Mouse (Mus musculus) MN1 (cell line): ENCODE data around the gene Srms.
A peak's percentile ranks its signal among the peaks of the same experiment; 100 is the strongest.
"Not testable (repeated sequence)": the region's sequence is repeated elsewhere in the genome, so short reads cannot be mapped to it uniquely, and the experiment has no call there.

Experiments used
- DNase-seq: peaks from one replicate; pipeline ENCODE4 v3.0.0-alpha.2; 2016; ENCODE audit warnings: low spot score

Srms gene

DNA sequence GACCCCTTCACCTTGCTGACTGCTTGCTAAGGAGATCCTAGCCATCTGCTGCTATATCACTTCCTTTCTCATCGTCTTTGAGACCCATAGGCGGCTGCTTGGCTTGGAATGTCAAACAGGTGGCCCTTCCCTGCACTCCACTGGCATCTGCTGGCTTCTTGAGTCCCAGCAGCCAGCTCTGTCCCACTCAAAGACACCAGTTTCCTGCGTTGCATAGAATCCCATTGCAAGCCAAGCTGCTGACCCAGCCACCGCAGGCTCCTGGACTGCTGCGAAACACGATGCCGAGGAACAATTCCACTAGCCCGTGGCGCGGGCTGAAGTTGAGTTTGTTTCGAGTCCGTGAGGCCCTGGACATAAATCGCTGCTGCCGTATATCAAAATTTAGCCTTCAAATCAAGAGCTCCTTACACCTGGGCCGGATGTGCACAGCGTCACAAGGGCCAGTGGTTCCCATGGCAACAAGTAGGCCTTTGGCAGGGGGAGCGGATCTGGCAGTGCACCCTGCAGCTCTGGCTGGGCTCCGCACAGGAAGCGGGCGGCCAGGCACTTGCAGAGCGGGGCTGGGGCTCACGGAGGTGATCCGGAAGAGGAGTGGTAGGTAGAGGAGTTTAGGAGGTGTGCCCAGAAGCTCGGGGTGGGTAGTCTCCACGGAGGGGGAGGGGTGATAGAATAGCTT is 6.7 kb upstream of the Srms start, which contains the start of gene Fndc11:
Gene Fndc11 (plus strand): TSS at position 476 of the 679 bp plus-strand sequence.
- peak; percentile 92 for DNase-seq

DNA sequence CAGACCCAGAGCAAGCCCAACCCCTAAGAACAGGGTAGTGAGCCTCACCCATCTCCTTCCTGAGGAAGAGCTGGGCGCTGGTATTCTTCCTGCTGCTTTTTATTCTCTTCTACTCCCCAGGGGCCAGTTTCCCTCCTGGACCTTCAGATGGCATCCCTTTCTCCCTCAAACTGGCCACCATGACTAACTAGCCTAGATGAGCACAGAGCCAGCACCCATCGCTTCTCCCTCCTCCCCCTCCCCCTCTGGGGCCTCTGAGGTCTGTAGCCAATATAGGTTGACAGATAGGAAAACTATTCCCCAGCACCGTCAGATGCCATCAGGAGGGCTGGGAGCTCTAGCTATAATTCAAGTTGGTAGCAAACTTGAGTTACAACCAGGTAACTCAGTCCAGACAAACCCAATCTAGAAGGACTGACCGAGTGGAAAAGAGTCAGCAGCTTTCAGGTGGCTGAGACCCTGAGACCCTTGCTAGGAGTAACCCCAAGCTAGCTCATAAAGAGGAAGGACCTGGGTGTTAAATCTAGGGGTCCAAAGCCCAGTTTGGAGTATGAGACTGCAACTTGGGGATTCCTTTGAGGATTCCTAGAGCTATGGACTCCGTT is 6.0 kb upstream of the Srms start:
- peak; percentile 32 for DNase-seq

DNA sequence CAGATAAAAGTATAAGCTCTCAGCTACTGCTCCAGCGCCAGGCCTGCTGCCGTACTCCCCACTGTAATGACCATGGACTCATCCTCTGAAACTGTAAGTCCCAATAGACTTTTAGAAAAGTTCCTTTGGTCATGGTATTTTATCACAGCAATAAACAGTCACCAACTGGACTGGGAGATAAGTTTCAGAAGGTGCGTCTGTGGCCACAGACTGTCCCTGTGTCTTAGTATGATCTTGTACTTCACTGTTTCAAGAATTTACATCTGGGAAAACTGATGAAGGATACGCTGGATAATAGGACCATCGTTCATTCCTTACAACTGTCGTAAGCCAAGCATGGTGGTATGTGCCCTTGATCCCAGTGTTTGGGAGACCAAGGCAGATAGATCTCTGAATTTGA is 3.1 kb upstream of the Srms start:
- DNase-seq, result no peak

DNA sequence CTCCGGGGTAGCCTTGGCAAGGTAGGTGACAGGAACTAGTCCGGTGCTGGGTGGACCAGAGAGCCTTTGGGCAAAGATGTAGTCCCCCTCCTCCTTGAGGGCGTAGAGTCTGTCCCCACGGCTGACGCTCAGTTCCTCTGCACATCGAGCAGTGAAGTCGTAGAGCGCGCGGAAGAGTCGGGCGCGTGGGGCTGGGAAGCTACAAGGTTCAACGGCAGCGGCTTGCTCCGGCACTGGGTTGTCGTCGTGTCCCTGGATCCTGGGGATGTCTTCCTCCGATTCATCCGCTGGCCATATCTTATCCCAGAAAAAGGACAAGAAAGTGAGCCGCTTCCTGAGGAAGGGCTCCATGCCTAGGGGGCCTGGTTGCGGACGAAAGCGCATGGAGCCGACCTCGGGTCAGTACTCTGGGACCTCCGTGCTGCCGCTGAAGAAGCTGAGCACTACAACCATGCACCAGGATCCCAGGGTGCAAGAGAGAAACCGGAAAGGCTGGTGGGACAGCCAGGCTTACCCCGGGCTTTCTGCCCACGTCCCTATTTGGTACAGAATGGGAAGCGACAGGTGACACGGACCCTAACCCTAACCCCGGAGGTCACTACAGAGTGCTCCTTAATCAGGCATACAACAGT is 480 bp downstream of the Srms start:
- no peak for DNase-seq

DNA sequence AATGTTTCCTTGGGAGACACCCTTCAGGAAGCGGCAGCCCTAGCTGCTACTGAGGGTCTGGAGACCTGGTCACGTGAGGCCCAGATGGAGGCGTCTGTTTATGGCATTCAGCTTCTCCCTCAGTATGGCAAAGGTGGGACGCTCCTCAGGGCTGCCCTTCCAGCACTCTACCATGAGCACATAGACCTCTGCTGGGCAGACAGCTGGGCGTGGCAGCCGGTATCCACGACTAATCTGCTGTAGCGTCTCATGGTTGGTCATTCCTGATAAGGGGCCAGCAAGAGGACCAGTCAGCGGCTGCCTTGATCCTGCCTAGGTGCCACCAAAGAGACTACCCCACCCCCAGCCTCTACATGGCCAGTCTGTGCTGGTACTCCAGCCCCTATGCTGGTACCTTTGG is 6.9 kb downstream of the Srms start:
- DNase-seq, result no peak

DNA sequence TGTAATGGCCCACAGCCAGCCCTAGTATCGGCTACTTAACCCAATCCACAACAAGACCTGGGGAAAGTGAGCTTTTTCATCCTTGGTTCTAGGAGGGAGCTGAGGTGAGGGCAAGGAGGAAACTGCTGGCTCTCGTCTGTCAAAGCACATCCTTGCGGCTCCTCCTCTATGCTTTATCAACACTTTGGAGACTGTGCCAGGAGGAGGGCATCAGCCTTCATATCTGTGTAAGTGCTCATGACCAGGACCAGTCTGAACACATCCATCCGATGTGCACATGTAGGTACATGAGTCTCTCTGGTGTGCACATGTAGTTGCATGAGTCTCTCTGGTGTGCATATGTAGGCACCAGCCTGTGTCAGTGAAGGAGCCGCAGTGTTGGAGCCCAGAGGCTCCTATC is 7.3 kb downstream of the Srms start:
- no peak for DNase-seq

DNA sequence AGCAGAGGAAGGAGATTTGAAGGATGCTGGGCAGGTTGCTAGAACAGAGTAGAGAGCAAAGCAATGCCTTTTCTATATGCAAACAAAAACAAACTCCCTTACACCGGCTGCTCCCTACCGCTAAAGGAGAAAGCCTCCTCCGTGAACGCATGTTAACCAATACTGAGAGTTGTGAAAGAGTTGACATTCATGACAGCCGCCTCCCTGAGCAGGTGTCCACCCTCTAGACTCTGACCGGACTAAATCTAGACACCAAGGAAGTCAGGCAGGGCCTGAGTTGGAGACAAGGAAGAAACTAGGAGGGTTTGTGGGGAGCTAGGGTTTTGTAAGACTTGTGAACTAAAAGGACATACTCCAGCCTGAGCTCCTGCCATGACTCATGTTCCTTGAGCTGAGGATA is 10.1 kb downstream of the Srms start:
- no peak for DNase-seq

DNA sequence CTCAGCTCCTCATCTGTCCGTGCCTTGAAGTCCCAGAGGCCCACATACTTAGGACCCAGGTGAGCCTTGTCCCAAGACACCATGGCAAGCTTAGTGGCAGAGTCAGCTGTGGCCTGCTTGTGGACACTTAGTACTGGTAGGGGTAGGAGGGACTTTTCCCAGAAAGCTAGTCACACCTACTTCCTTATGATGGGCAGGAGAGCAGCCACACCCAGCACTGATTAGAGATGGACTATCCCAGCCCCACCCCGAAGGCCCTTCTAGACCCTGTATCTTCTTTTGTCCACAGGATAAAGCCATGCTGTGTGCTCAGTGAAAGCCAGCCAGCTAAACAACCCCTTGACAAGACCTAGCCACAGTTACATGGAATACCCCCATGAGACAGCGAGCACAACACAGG is 10.6 kb downstream of the Srms start, which contains the start of gene Ptk6:
Gene Ptk6 (minus strand): TSS at position 368 of the 400 bp plus-strand sequence.
- DNase-seq, result no peak

DNA sequence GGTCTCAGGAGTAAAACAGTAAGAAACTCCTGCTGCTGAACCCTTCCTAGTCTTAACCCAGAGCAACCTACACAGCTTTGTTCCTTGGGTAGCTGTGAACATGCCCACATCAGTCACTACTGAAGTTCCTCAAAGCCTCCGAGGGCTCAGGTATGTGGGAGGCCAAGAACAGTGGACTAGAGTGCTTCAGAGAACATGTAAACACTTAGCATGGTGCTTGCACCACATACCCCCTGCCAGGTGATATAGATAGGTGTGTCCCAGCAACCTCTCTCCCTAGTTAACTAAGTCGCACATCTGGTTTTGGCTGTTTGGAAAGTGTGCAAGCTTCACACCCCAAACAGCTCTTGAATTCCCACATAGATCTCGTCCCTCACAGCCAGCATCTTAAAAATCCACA is 11.4 kb downstream of the Srms start:
- no peak for DNase-seq

DNA sequence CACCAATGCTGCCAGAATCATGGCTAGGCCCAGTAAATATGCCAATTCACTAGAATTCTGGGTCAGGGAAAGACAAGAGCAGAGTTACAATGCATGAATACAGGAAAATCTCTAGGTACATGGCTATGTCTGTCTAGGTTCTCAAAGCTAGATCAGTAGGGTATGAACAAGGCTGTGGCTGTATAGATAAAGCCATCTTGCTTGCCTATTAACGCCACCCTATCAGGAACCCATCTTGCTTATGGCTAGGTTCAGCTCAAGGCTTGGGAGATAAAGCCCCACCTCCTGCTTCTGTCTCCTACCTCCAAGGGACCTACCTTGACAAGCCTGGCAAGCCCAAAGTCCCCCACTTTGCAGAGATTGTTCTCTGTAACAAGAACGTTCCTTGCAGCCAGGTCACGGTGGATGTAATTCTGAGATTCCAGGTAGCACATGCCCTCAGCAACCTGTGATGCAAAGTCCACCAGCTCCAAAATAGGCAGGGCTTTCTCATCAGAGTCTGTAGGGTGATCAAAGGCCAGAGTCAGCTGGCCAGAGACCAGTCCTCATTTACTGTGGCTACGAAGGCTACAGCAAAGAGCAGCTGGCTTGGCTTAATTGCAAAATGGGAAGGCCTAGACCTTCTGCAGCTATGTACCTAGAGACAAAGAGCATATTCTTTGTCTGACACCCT is 16.2 kb downstream of the Srms start:
- no peak for DNase-seq

DNA sequence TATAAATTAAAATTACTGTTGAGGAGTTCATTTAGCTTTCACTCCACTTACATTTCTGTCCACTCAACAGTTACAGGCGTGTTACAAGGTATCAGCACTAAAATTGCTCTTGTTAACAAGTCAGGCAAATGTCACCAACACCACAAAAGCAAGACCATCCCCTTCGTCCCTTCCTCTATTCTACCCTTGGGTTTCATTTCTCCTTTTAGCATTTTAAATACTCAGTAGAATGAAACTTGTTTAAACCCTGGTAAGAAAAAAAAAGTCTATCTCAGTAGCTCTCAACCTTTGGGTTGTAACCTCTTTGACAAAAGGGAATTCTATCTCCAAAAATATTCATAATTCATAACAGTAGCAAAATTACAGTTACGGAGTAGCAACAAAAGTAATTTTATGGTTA is 19.9 kb downstream of the Srms start:
- no peak for DNase-seq

DNA sequence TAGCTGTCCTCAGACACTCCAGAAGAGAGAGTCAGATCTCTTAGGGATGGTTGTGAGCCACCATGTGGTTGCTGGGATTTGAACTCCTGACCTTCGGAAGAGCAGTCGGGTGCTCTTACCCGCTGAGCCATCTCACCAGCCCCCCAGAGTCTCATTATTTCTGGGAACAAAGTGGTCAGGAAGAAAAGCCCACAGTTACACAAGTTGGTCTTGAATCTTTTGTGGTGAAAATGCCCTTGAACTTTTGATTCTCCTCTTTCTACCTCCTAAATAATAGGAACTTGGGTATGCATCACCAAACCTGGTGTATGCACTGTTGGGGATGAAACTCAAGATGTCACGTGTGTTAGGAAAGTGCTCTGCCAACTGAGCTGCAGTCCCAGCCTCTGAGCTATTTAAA is 21.0 kb downstream of the Srms start:
- DNase-seq, result no peak

DNA sequence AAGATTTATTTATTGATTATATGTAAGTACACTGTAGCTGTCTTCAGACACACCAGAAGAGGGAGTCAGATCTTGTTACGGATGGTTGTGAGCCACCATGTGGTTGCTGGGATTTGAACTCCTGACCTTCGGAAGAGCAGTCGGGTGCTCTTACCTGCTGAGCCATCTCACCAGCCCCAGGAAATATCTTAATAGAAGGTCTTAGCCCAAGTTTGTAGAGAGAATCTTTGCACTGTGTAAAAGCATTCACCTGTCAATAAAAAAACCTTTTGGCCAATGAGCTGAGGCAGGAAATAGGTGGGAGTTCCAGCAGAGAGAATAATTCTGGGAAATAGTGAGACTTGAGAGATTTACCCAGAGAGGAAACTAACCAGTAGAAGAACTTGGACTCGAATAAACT is 21.6 kb downstream of the Srms start:
- not testable (repeated sequence) for DNase-seq

DNA sequence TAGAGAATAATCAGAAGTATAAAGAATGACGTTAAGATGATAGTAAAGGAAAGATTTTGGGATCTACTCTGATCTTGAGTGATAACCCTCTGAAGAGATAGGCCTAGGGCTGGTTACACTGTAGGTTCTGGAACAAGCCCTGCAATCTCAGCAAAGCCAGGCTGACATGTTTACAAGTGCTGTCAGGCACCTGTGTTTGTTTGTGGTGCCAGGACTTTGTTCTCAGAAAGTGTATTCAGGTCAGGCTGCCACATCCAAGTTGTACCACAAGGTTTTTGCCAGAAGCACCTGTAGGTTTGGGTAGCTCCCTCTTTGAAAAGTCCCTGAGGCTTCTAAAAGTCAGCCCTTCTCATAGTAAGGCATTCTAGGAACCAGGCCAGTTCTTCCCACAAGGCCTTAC is 23.7 kb downstream of the Srms start:
- DNase-seq, result no peak

DNA sequence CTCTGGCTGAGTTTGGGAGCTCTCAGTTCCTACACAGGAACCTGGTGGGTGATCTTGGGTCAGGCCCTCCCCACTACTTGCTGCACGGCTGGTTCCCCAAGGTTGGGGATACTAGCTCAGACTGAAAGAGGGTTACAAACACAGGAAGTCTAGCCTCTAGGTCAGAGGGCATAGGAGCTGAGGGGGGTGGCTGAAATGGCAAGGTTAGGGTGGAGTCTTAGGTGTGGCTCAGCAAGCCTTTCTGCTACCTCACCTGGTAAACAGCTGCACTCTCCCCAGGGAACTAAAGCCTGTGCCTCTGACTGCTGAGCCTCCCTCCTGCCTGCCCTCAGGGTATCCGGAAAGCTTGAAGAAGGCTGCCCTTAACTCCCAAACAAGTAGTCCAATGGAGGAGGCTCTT is 24.3 kb downstream of the Srms start:
- DNase-seq, result no peak

DNA sequence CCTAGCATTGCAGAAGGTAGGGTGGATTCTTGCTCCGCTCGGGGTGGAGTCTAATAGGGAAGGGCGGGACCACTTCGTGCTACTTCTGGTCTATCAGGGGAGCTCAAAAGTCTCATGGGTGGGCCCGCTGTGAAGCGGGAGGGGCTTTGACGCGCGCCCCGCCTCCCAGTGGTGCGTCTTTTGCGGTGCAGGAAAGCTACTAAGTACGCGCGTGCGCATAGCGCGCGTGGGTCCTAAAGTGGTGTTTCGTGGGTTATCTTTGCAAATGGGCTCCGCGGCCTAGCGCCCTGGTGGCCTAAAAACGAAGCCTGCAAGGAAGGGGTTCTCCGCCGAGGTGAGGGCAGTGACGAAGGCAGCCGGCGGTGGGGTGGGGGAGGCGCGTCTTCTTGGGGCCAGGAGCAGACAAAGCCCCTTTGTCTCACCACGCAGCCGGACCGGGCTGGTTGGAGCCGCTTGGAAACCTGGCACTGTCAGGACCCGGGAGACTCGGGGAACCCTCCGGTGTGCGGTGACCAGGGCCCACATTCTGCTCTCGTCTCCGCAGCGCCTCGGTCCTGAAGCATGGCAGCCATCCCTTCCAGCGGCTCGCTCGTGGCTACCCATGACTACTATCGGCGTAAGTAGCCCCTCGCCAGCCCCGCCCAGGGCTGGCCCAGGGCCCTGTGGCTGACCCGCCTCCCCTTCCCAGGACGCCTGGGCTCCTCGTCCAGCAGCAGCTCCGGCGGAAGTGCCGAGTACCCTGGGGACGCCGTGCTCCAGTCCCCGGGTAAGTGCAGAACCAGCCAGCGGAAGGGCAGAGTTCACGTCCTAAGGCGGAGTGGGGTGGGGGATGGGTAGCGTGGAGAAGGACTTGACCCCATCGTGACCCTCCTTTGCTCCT is 25.6 kb downstream of the Srms start, which contains the start of gene Ppdpf:
Gene Ppdpf (plus strand): TSS at position 127 of the 880 bp plus-strand sequence.
- peak; percentile 95 for DNase-seq

DNA sequence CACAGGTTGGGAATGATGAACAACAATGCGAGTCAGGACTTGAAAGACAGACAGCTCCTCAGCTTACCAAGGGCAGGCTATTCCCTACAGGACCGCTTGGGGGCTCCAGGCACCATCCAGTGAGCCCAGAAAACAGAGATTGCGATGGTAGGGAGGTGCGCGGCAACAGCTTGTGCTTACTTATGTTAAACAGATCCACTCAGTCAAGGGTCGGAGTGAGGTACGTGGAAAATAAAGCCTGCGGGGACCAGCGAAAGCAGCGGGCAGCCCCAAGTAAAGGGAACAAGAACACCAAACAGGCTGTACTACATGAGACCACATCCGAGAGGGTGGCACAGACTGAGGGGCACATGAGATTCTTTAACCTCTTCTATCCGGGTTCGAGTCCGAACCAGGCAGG is 26.4 kb downstream of the Srms start:
- DNase-seq, result peak; percentile 95

DNA sequence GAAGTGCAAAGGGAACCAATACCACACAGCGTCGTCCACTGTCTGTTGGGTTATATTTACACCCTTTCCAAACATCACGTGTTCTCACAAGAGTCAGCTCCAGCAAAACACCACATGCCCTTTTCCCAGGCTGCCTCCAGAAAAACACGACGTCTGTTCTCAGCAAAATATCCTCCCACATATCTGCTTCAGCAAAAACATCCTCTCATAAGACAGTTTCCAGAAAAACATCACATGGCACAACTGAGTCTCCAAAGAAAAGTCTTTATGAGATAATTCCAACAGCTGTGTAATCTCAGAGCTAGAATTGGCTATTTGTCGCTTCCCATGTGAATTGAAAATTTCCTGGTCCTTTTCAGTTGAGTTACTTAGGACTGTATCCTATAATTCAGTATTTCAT is 32.1 kb downstream of the Srms start:
- DNase-seq, result no peak

DNA sequence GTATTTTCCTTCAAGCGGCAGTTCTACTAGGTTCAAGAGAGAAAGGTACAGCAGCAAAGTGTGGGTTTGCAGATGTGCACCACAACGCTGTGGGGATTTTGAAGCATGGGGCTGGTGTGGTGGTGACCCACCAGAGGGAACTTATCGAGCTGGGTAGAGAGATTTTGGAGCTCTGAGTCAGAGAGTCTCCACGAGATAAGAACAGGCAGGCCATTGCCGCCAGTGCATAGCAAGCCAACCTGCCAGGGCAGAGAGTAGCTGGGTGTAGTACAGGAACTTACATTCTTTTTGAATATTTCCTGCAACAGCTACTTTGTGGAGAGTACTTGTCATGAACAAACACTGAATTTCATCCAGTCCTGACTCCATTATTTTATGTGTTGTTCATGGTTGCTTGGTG is 34.5 kb downstream of the Srms start:
- no peak for DNase-seq

DNA sequence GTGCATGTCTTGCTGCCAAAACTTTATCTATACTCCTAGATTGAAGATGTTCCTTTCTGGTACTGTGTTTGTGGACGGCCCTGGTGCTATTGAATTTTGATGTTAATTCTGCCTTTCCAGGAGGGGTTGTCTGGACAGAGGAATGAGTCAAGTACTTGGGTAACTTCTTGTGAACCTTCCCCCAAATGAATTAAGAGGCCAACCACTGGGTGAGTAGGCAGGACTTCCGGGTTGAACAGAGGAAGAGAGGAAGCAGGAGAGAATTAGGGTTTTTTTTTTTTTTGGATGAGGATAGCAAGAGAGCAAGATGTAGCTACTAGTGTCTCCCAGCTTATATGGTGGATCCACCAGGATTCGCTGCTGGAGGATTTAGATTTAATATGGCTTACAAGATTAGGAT is 35.0 kb downstream of the Srms start:
- no peak for DNase-seq

DNA sequence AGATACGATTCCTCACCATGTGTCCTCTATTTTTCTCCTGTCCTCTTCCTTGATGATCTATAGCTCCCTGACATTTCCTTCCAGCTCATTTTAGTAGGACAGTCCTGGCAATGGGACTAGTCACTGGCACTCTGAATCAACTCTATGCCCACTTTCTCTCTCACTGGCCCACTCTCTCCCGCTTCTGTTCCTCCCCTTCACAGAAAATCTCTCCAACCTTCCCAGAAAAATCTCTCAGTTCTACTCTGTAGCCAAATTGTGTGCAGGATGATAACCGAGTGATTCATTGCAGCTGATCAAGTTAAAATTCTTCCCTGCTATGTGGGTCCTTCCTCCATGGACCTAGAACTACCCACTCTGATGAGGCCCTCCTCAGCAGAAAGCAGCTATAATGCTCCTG is 38.3 kb downstream of the Srms start:
- DNase-seq, result no peak

DNA sequence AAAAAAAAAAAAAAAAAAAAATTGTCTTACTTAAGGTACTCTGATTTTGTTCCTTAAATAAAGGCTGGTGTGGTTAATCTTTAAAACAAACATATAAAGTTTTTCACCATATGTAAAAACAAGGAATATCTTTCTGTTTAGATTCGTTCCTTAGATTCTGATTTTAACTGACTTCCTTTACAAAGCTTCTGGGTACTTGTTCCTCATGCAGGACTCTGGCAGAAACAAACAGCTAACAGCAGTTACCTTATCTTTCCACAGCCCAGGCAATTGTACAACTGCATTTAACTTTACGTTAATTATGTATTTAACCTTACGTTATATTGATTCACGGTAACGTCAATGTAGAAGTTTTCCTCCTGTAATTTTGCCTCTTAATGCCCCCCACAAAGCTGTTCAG is 46.5 kb downstream of the Srms start:
- no peak for DNase-seq
